Mouse (Mus musculus): ENCODE measurements around the gene Igf2bp3. TPM values are rescaled to one million over a fixed set of nuclear protein-coding genes. Genes with fewer than 3 reads are reported as not detected.
A peak's percentile ranks its signal among the peaks of the same experiment; 100 is the strongest.

Igf2bp3 gene
- polyA plus RNA-seq, 1 experiment from 2014 or later, result 30.6 TPM

GRCm38 (mm10) chr6:49224923-49225727, 10.4 kb upstream of the Igf2bp3 start:
- ATAC-seq (no peak), DNase-seq (ENCODE audit: low spot score) (no peak)
- H3K4me2 ChIP-seq (ENCODE audit: low read length), result no peak overlapping the region
- H3K36me3 ChIP-seq (ENCODE audit: control insufficient read depth, insufficient read depth, low read length), result no peaks in the 10 kb centered on the region
- H3K27me3 ChIP-seq (replicated peaks; ENCODE audit: control insufficient read depth, insufficient read depth, low read length), result no peaks in the 10 kb centered on the region
- WGBS, result 67% methylated on average over 11 of the region's 11 CpGs
- H3K9me3 ChIP-seq (replicated peaks; ENCODE audit: control insufficient read depth, low read length), result no peaks in the 10 kb centered on the region
- H3K27ac ChIP-seq (ENCODE audit: low read depth, low read length), result no peak overlapping the region
- H3K9ac ChIP-seq (ENCODE audit: low read length), result no peak overlapping the region
- H3K4me3 ChIP-seq (ENCODE audit: low read depth, low read length), result no peak overlapping the region
- H3K4me1 ChIP-seq (ENCODE audit: control insufficient read depth, insufficient read depth, low read length), result 0 out of 2 replicates have a peak, but pooled peaks cover under 1% of the 10 kb centered on the region

- no peak overlapping the region for H3K9ac ChIP-seq (ENCODE audit: low read length)
- 1% methylated on average over 7 of the region's 7 CpGs for WGBS
- 0 out of 2 replicates have a peak, but pooled peaks cover 3% of the 10 kb centered on the region for H3K4me1 ChIP-seq (ENCODE audit: control insufficient read depth, insufficient read depth, low read length)
- no peak overlapping the region for H3K27ac ChIP-seq (ENCODE audit: low read depth, low read length)
- no peaks in the 10 kb centered on the region for H3K27me3 ChIP-seq (replicated peaks; ENCODE audit: control insufficient read depth, insufficient read depth, low read length)
- H3K4me3 ChIP-seq (ENCODE audit: low read depth, low read length), result no peak overlapping the region
- no peak for DNase-seq (ENCODE audit: low spot score)
- no peak for ATAC-seq
- no peaks in the 10 kb centered on the region for H3K9me3 ChIP-seq (replicated peaks; ENCODE audit: control insufficient read depth, low read length)
- no peaks in the 10 kb centered on the region for H3K36me3 ChIP-seq (ENCODE audit: control insufficient read depth, insufficient read depth, low read length)
- no peak overlapping the region for H3K4me2 ChIP-seq (ENCODE audit: low read length)
Observed at GRCm38 (mm10) chr6:49221906-49222305, 7.1 kb upstream of the Igf2bp3 start.

GRCm38 (mm10) chr6:49219920-49220604, 5.3 kb upstream of the Igf2bp3 start:
- H3K27me3 ChIP-seq (replicated peaks; ENCODE audit: control insufficient read depth, insufficient read depth, low read length), result no peaks in the 10 kb centered on the region
- no peaks in the 10 kb centered on the region for H3K36me3 ChIP-seq (ENCODE audit: control insufficient read depth, insufficient read depth, low read length)
- 0 out of 2 replicates have a peak, but pooled peaks cover 3% of the 10 kb centered on the region for H3K4me1 ChIP-seq (ENCODE audit: control insufficient read depth, insufficient read depth, low read length)
- H3K9me3 ChIP-seq (replicated peaks; ENCODE audit: control insufficient read depth, low read length), result no peaks in the 10 kb centered on the region
- no peak overlapping the region for H3K27ac ChIP-seq (ENCODE audit: low read depth, low read length)
- DNase-seq (ENCODE audit: low spot score), result peak; percentile 62
- peak overlapping the region; percentile 39 for H3K4me2 ChIP-seq (ENCODE audit: low read length)
- WGBS, result 2% methylated on average over 16 of the region's 16 CpGs
- peak overlapping the region; percentile 4; the same call in 1 of the 2 replicates for H3K9ac ChIP-seq (ENCODE audit: low read length)
- peak overlapping the region; percentile 16; the same call in 1 of the 2 replicates for H3K4me3 ChIP-seq (ENCODE audit: low read depth, low read length)
- no peak for ATAC-seq

- H3K36me3 ChIP-seq (ENCODE audit: control insufficient read depth, insufficient read depth, low read length), result no peaks in the 10 kb centered on the region
- 0 out of 2 replicates have a peak, but pooled peaks cover 3% of the 10 kb centered on the region for H3K4me1 ChIP-seq (ENCODE audit: control insufficient read depth, insufficient read depth, low read length)
- no peaks in the 10 kb centered on the region for H3K27me3 ChIP-seq (replicated peaks; ENCODE audit: control insufficient read depth, insufficient read depth, low read length)
- ATAC-seq (no peak), DNase-seq (ENCODE audit: low spot score) (no peak)
- no peak overlapping the region for H3K4me3 ChIP-seq (ENCODE audit: low read depth, low read length)
- H3K4me2 ChIP-seq (ENCODE audit: low read length), result no peak overlapping the region
- no peak overlapping the region for H3K27ac ChIP-seq (ENCODE audit: low read depth, low read length)
- 9% methylated on average over 4 of the region's 4 CpGs for WGBS
- no peak overlapping the region for H3K9ac ChIP-seq (ENCODE audit: low read length)
- no peaks in the 10 kb centered on the region for H3K9me3 ChIP-seq (replicated peaks; ENCODE audit: control insufficient read depth, low read length)
Observed at GRCm38 (mm10) chr6:49219001-49219560, 4.3 kb upstream of the Igf2bp3 start.

- H3K9me3 ChIP-seq (replicated peaks; ENCODE audit: control insufficient read depth, low read length), result no peaks in the 10 kb centered on the region
- WGBS, result under 1% methylated on average over 31 of the region's 31 CpGs
- ATAC-seq, result no peak
Observed at GRCm38 (mm10) chr6:49218275-49218802, 3.6 kb upstream of the Igf2bp3 start.

GRCm38 (mm10) chr6:49217581-49218274, 3.0 kb upstream of the Igf2bp3 start:
- H3K27ac ChIP-seq (ENCODE audit: low read depth, low read length), result peak overlapping the region; percentile 92
- peak overlapping the region; percentile 57 for H3K4me3 ChIP-seq (ENCODE audit: low read depth, low read length)
- peak overlapping the region; percentile 55 for H3K4me2 ChIP-seq (ENCODE audit: low read length)
- H3K27me3 ChIP-seq (replicated peaks; ENCODE audit: control insufficient read depth, insufficient read depth, low read length), result no peaks in the 10 kb centered on the region
- DNase-seq (ENCODE audit: low spot score) (peak; percentile 99), ATAC-seq (peak; percentile 93)
- H3K9me3 ChIP-seq (replicated peaks; ENCODE audit: control insufficient read depth, low read length), result no peaks in the 10 kb centered on the region
- H3K4me1 ChIP-seq (ENCODE audit: control insufficient read depth, insufficient read depth, low read length), result 0 out of 2 replicates have a peak, but pooled peaks cover 3% of the 10 kb centered on the region
- H3K36me3 ChIP-seq (ENCODE audit: control insufficient read depth, insufficient read depth, low read length), result no peaks in the 10 kb centered on the region
- peak overlapping the region; percentile 77 for H3K9ac ChIP-seq (ENCODE audit: low read length)
- under 1% methylated on average over 56 of the region's 56 CpGs for WGBS

More at GRCm38 (mm10) chr6:49218275-49218802, 3.6 kb upstream of the Igf2bp3 start:
- Histone ChIP-seq H3K27ac (ENCODE audit: low read depth, low read length) (no peak overlapping the region), H3K4me1 (ENCODE audit: control insufficient read depth, insufficient read depth, low read length) (0 out of 2 replicates have a peak, but pooled peaks cover 3% of the 10 kb centered on the region), H3K4me2 (ENCODE audit: low read length) (peak overlapping the region; percentile 55), H3K36me3 (ENCODE audit: control insufficient read depth, insufficient read depth, low read length) (no peaks in the 10 kb centered on the region), H3K9ac (ENCODE audit: low read length) (peak overlapping the region; percentile 56), H3K27me3 (replicated peaks; ENCODE audit: control insufficient read depth, insufficient read depth, low read length) (no peaks in the 10 kb centered on the region), H3K4me3 (ENCODE audit: low read depth, low read length) (peak overlapping the region; percentile 57)
- peak; percentile 37 for DNase-seq (ENCODE audit: low spot score)

- 2% methylated on average over 11 of the region's 11 CpGs for WGBS
- H3K9me3 ChIP-seq (replicated peaks; ENCODE audit: control insufficient read depth, low read length), result no peaks in the 10 kb centered on the region
- peak overlapping the region; percentile 57 for H3K4me3 ChIP-seq (ENCODE audit: low read depth, low read length)
- H3K36me3 ChIP-seq (ENCODE audit: control insufficient read depth, insufficient read depth, low read length), result no peaks in the 10 kb centered on the region
- peak overlapping the region; percentile 55 for H3K4me2 ChIP-seq (ENCODE audit: low read length)
- H3K9ac ChIP-seq (ENCODE audit: low read length), result peak overlapping the region; percentile 77
- peak overlapping the region; percentile 92 for H3K27ac ChIP-seq (ENCODE audit: low read depth, low read length)
- ATAC-seq (no peak), DNase-seq (ENCODE audit: low spot score) (peak; percentile 26)
- H3K4me1 ChIP-seq (ENCODE audit: control insufficient read depth, insufficient read depth, low read length), result peaks cover 6% of the 10 kb centered on the region; the same call in 1 of the 2 replicates
- no peaks in the 10 kb centered on the region for H3K27me3 ChIP-seq (replicated peaks; ENCODE audit: control insufficient read depth, insufficient read depth, low read length)
Observed at GRCm38 (mm10) chr6:49216811-49217542, 2.2 kb upstream of the Igf2bp3 start.
